Comparison of ENCODE assay signal across 9 mouse cellular contexts in the genomic region with DNA sequence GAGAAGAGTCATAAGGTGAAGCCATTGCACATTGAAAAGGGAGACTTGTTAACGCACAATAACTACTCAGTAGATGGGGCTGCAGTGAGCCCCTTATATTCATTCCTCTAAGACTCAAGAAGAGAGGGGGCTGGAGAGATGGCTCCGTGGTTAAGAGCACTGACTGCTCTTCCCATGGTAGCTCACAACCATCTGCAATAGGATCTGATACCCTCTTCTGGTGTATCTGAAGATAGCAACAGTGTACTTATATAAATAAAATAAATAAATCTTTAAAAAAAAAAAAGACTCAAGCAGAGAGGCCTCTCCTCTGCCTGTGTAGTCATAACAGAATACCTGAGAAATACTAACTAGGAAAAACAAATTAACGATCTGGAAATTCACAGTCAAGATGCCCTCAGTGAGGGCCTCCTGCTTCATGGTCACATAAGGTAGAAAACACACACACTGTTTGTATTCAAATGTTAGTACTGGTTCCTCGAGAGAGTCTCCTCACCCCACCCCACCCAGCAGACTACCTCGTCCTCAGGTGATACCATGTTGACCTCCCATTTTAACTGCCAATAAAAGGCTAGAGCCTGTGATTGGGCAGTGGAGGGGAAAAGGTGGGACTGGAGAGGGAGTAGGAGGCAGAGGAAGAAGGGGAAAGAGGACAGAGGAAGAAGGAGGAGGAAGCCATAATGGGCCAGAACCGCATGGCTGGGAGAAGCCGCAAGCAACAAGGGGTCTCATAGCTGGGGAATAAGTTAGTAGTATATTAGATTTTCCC.
"Had no signal": no experiment of that assay in that cellular context is flagged by ENCODE, and none has a peak within 500 bp of the region (broad histone marks: within the 10 kb centered on the region; RNA-seq: fewer than 3 reads in every experiment).

No protein-coding gene starts in this region.

- H3K27ac ChIP-seq: kidney, embryonic 15.5 days; midbrain, embryonic 13.5 days; neural tube, embryonic 12.5 days had no signal

- ATAC-seq: midbrain, embryonic 13.5 days had no signal

- H3K4me1 ChIP-seq: midbrain, embryonic 13.5 days; neural tube, embryonic 12.5 days had no signal

- H3K36me3 ChIP-seq: kidney, embryonic 15.5 days; limb, embryonic 10.5 days; midbrain, embryonic 13.5 days; neural tube, embryonic 12.5 days had no signal

- H3K9ac ChIP-seq: kidney, embryonic 15.5 days; midbrain, embryonic 13.5 days; neural tube, embryonic 12.5 days had no signal

- H3K9me3 ChIP-seq: kidney, embryonic 15.5 days; limb, embryonic 10.5 days; midbrain, embryonic 13.5 days; neural tube, embryonic 12.5 days had no signal

- DNase-seq: kidney, adult 11 months; kidney, postnatal 14 days; spleen, adult 18-20 months; thymus, adult 18-20 months; thymus, postnatal 14 days had no signal

- H3K4me3 ChIP-seq: limb, embryonic 10.5 days; midbrain, embryonic 13.5 days; neural tube, embryonic 12.5 days had no signal

- H3K27me3 ChIP-seq: kidney, embryonic 15.5 days; midbrain, embryonic 13.5 days; neural tube, embryonic 12.5 days had no signal
